ENCODE assay signal across 16 mouse cellular contexts in the genomic region with DNA sequence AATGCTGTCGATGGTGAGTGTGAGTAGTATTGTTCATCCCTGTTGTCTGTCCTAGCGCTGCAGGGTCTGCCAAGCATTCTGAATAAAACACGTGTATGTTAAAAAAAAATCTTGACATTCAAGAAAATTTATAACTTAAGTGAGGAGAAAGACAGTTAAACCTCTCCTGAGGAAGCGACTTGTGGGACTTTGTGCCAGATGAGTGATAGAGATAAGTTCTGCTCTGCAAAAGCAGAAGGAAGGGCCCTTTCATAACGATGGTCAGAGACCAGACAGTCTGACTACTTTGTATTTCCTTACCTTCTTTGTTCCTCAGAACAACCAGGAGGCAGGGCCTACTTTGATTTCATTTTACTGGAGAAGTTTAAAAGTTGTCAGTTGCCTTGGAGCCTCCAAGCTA. TPM values are rescaled to one million over a fixed set of nuclear protein-coding genes. Genes with fewer than 3 reads are reported as not detected.
DNase-seq lines count a peak whose midpoint lies in the region; ATAC-seq lines count a peak whose summit lies in the region.
"Had no signal": no experiment of that assay in that cellular context is flagged by ENCODE, and none has a peak within 500 bp of the region (broad histone marks: within the 10 kb centered on the region; RNA-seq: fewer than 3 reads in every experiment).

No protein-coding gene starts in this region.

- H3K9ac ChIP-seq in heart, embryonic 14.5 days (ENCODE audit: low read length): no peak overlapping the region
- H3K9ac ChIP-seq in liver, embryonic 11.5 days (ENCODE audit: low read depth, low read length): no peak overlapping the region
- H3K9ac ChIP-seq: hindbrain, embryonic 12.5 days; limb, embryonic 15.5 days; midbrain, embryonic 13.5 days had no signal

- H3K4me1 ChIP-seq in heart, embryonic 14.5 days (ENCODE audit: control insufficient read depth in 2 of 2, insufficient read depth in 2 of 2, low read length in 2 of 2): peaks cover 0 to 3% of the 10 kb centered on the region in 2 experiments; a peak in 3 of 4 replicates
- no peaks in the 10 kb centered on the region; the same call in 1 of the 2 replicates for H3K4me1 ChIP-seq in liver, embryonic 11.5 days (replicated peaks; ENCODE audit: control insufficient read depth, insufficient read depth, low read length)
- peaks cover 16% of the 10 kb centered on the region; the same call in 1 of the 2 replicates for H3K4me1 ChIP-seq in brown adipose tissue, adult 24 weeks (ENCODE audit: control insufficient read depth, insufficient read depth, insufficient read length, low read length)

- no peak for DNase-seq in heart, adult 8-10 months (ENCODE audit: low spot score)
- DNase-seq in liver, embryonic 11.5 days (ENCODE audit: low spot score): no peak
- DNase-seq in liver: no peak
- no peak for DNase-seq in right cerebral cortex, postnatal 4 days
- DNase-seq: cerebellum, postnatal 25 days; gastrocnemius, postnatal 10 days; retina, postnatal 1 day; thymus, adult 18-20 months had no signal

- H3K4me2 ChIP-seq in heart, embryonic 14.5 days (ENCODE audit: low read length): peak overlapping the region; percentile 11; the same call in 1 of the 2 replicates
- no peak overlapping the region for H3K4me2 ChIP-seq in liver, embryonic 11.5 days
- H3K4me2 ChIP-seq: hindbrain, embryonic 12.5 days; limb, embryonic 15.5 days; midbrain, embryonic 13.5 days had no signal

- WGBS in heart, embryonic 14.5 days: 64% methylated on average over 5 of the region's 5 CpGs
- WGBS in liver, embryonic 11.5 days: 39% methylated on average over 5 of the region's 5 CpGs

- H3K27ac ChIP-seq in heart, embryonic 14.5 days (replicated peaks in 1 of 2; ENCODE audit: control insufficient read depth in 1 of 2, insufficient read depth in 1 of 2, low read depth in 2 of 2, low read length in 2 of 2): no peak overlapping the region
- H3K27ac ChIP-seq in liver, embryonic 11.5 days (ENCODE audit: low read depth, low read length): no peak overlapping the region
- peak overlapping the region; percentile 79 for H3K27ac ChIP-seq in brown adipose tissue, adult 24 weeks (replicated peaks; ENCODE audit: low read depth, low read length)
- H3K27ac ChIP-seq: hindbrain, embryonic 12.5 days; limb, embryonic 15.5 days; midbrain, embryonic 13.5 days had no signal

- H3K4me3 ChIP-seq in heart, embryonic 14.5 days (ENCODE audit: control insufficient read depth in 1 of 2, insufficient read depth in 1 of 2, low read depth in 1 of 2, low read length in 2 of 2): no peak overlapping the region
- no peak overlapping the region for H3K4me3 ChIP-seq in liver, embryonic 11.5 days (ENCODE audit: low read depth, low read length)
- H3K4me3 ChIP-seq in brown adipose tissue, adult 24 weeks (ENCODE audit: insufficient read depth, low read depth, low read length): no peak overlapping the region
- H3K4me3 ChIP-seq: hindbrain, embryonic 12.5 days; limb, embryonic 15.5 days; midbrain, embryonic 13.5 days; myocyte had no signal

- no peak for ATAC-seq in heart, embryonic 14.5 days (ENCODE audit: insufficient number of reproducible peaks, insufficient read depth, low FRiP score, low read depth)
- peak; percentile 37 for ATAC-seq in liver, embryonic 11.5 days (replicated peaks; ENCODE audit: low FRiP score)
- ATAC-seq in megakaryocyte progenitor cell, adult 5-6 weeks (replicated peaks; ENCODE audit: poor library complexity): peak; percentile 70
- ATAC-seq: forebrain, embryonic 16.5 days; midbrain, embryonic 13.5 days had no signal

- no peaks in the 10 kb centered on the region for H3K36me3 ChIP-seq in heart, embryonic 14.5 days (ENCODE audit: control insufficient read depth, insufficient read depth, low read length)
- no peaks in the 10 kb centered on the region for H3K36me3 ChIP-seq in liver, embryonic 11.5 days (ENCODE audit: control insufficient read depth, insufficient read depth, low read length)
- H3K36me3 ChIP-seq: hindbrain, embryonic 12.5 days; limb, embryonic 15.5 days; midbrain, embryonic 13.5 days had no signal

- H3K27me3 ChIP-seq in heart, embryonic 14.5 days (ENCODE audit: control insufficient read depth, insufficient read depth, low read length): peaks cover 8% of the 10 kb centered on the region; the same call in 1 of the 2 replicates
- peaks cover 16% of the 10 kb centered on the region for H3K27me3 ChIP-seq in liver, embryonic 11.5 days (replicated peaks; ENCODE audit: control insufficient read depth, insufficient read depth, low read length)

- no peaks in the 10 kb centered on the region for H3K9me3 ChIP-seq in heart, embryonic 14.5 days (ENCODE audit: control insufficient read depth, low read length)
- H3K9me3 ChIP-seq in liver, embryonic 11.5 days (ENCODE audit: control insufficient read depth, low read length): no peaks in the 10 kb centered on the region
- H3K9me3 ChIP-seq: hindbrain, embryonic 12.5 days; limb, embryonic 15.5 days; midbrain, embryonic 13.5 days had no signal

RNA-seq across cellular contexts. Expression of gene Cd34, which starts 4.9 kb away (rescaled TPM):
- polyA plus RNA-seq in heart, embryonic 14.5 days (2014; fragmentation: Nextera tagmentation; extraction: Ambion mirVana): 103 and 106 TPM in 2 replicates
- 10 to 100 TPM; 70.6 to 81.5 (median 80.7) TPM for total RNA-seq in heart, adult 8-10 months (2022)
- polyA plus RNA-seq in liver, embryonic 11.5 days (2014; fragmentation: Nextera tagmentation; extraction: Ambion mirVana): 35.8 and 37.1 TPM in 2 replicates
- 28.4 and 46.9 TPM in 2 replicates for polyA plus RNA-seq in brown adipose tissue, adult 24 weeks (2012; ENCODE audit: insufficient read depth, insufficient read length, missing spikeins)
- 177 and 202 TPM in 2 replicates for total RNA-seq in megakaryocyte progenitor cell, adult 5-6 weeks (2015)
- 240 and 266 TPM in 2 replicates for total RNA-seq in megakaryocyte progenitor cell, adult 5-6 weeks (2017)
